Mouse (Mus musculus) myocyte (in vitro differentiated cells): Measurements from ENCODE around the gene Safb.

ENCODE experiments used
- MAX ChIP-seq: IDR thresholded peaks from one replicate; pipeline ENCODE4 v1.6.1; 2011; ENCODE audit warnings: low read depth, mild to moderate bottlenecking, control low read depth
- MYOG ChIP-seq, 3 experiments: IDR thresholded peaks; one replicate each; pipeline ENCODE4 v1.6.1; 2011; ENCODE audit warnings: control low read depth in 2 of 3, low read depth in 2 of 3, mild to moderate bottlenecking in 2 of 3; ENCODE audit not compliant: insufficient read length in 2 of 3, control insufficient read depth in 1 of 3, insufficient read depth in 1 of 3
- POLR2A ChIP-seq: IDR thresholded peaks from one replicate; pipeline ENCODE4 v1.6.1; 2011; ENCODE audit warnings: low read depth, mild to moderate bottlenecking, control low read depth, moderate library complexity; ENCODE audit not compliant: insufficient read length
- POLR2AphosphoS2 ChIP-seq: IDR thresholded peaks from one replicate; pipeline ENCODE4 v1.6.1; 2011; ENCODE audit warnings: low read depth, control low read depth; ENCODE audit not compliant: insufficient read length
- SRF ChIP-seq: IDR thresholded peaks from one replicate; pipeline ENCODE4 v1.6.1; 2011; ENCODE audit warnings: low read depth; ENCODE audit not compliant: control insufficient read depth, insufficient read length
- TCF12 ChIP-seq: IDR thresholded peaks from one replicate; pipeline ENCODE4 v1.6.1; 2011; ENCODE audit warnings: mild to moderate bottlenecking, control low read depth; ENCODE audit not compliant: poor library complexity, insufficient read depth, severe bottlenecking
- USF1 ChIP-seq: IDR thresholded peaks from one replicate; pipeline ENCODE4 v1.6.1; 2011; ENCODE audit warnings: low read depth, mild to moderate bottlenecking, control low read depth, moderate library complexity

- TF ChIP-seq SRF (no peak), TCF12 (no peak), POLR2AphosphoS2 (no peak), MYOG (IDR thresholded peaks at IDR 0.05; ENCODE audit: control insufficient read depth in 1 of 3, insufficient read depth in 1 of 3, insufficient read length in 2 of 3, low read depth in 2 of 3) (no peak), POLR2A (peak; percentile 15), USF1 (no peak), MAX (no peak)
Observed at GRCm38 (mm10) chr17:56603186-56604069, 18.8 kb downstream of the Safb start.
